Mouse (Mus musculus) liver, adult 2 months (tissue): ENCODE measurements around the gene Mtcl1. TPM values are rescaled to one million over a fixed set of nuclear protein-coding genes. Genes with fewer than 3 reads are reported as not detected.

Source experiments
- DNase-seq: peaks from one replicate; pipeline ENCODE4 v3.0.0-alpha.2; 2011; ENCODE audit warnings: low read depth, low spot score; ENCODE audit errors: extremely low read depth
- H3K27ac ChIP-seq: fragments of 200-500 bp; replicated peaks from 2 replicates; pipeline ENCODE4 v1.5.1; 2012; ENCODE audit warnings: low read depth, mild to moderate bottlenecking, control low read depth, inconsistent platforms, low read length; ENCODE audit not compliant: insufficient read depth
- H3K27me3 ChIP-seq: fragments of 200-500 bp; 2 replicates; pipeline ENCODE4 v1.6.1; 2012; ENCODE audit warnings: mild to moderate bottlenecking, moderate library complexity, low read length, inconsistent platforms; ENCODE audit not compliant: control insufficient read depth, insufficient read depth
- H3K36me3 ChIP-seq: fragments of 200-500 bp; 2 replicates; pipeline ENCODE4 v1.6.1; 2012; ENCODE audit warnings: low read length, inconsistent platforms; ENCODE audit not compliant: control insufficient read depth, insufficient read depth
- H3K4me1 ChIP-seq: fragments of 200-500 bp; 2 replicates; pipeline ENCODE4 v1.6.1; 2011; ENCODE audit warnings: low read length; ENCODE audit not compliant: control insufficient read depth, insufficient read depth
- H3K4me3 ChIP-seq: fragments of 200-500 bp; 2 replicates; pipeline ENCODE4 v1.5.1; 2011; ENCODE audit warnings: low read depth, mild to moderate bottlenecking, control low read depth, low read length, moderate library complexity; ENCODE audit not compliant: insufficient read depth
- H3K79me2 ChIP-seq: fragments of 200-500 bp; 2 replicates; pipeline ENCODE4 v1.6.1; 2012; ENCODE audit warnings: inconsistent platforms, mild to moderate bottlenecking, low read length, moderate library complexity; ENCODE audit not compliant: control insufficient read depth, insufficient read depth
- H3K9ac ChIP-seq: fragments of 200-500 bp; 2 replicates; pipeline ENCODE4 v1.6.1; 2012; ENCODE audit warnings: low read depth, mild to moderate bottlenecking, control low read depth, inconsistent platforms, low read length
- CTCF ChIP-seq: fragments of 200-500 bp; IDR thresholded peaks from 2 replicates; pipeline ENCODE4 v1.5.1; 2011; ENCODE audit warnings: low read depth, low read length, control low read depth
- POLR2A ChIP-seq: fragments of 200-500 bp; IDR thresholded peaks from 2 replicates; pipeline ENCODE4 v1.6.1; 2011; ENCODE audit warnings: low read length, control low read depth; ENCODE audit not compliant: insufficient read depth; ENCODE audit errors: extremely low read depth
- WGBS: fragments of 180-500 bp; shearing (Covaris S2); methylation state at CpG from one replicate; pipeline ENCODE4 v1.1.7; 2018; 5-methylcytosine and 5-hydroxymethylcytosine counted together
- polyA plus RNA-seq: library from polyadenylated mRNA; depleted of rRNA; stranded (reverse); fragments of >200 nt; gene quantifications from 2 replicates; pipeline ENCODE4 v1.2.3, GENCODE M21; 2012
- total RNA-seq: library from RNA; depleted of rRNA; stranded (reverse); fragments of >200 nt; gene quantifications from 2 replicates; pipeline ENCODE4 v1.2.3, GENCODE M21; 2014

The Mtcl1 gene
- total and polyA plus RNA-seq, 2 experiments = 0.05 to 0.28 TPM

GRCm38 (mm10) chr17:66485742-66486141 lies 36.2 kb upstream of the Mtcl1 start:
- no peaks in the 10 kb centered on the region; the same call in 1 of the 2 replicates for H3K27me3 ChIP-seq
- H3K9ac ChIP-seq = no peak overlapping the region
- no peak overlapping the region for H3K4me3 ChIP-seq
- DNase-seq = peak; percentile 26
- no peak overlapping the region for H3K27ac ChIP-seq
- H3K4me1 ChIP-seq = no peaks in the 10 kb centered on the region
- no peaks in the 10 kb centered on the region for H3K79me2 ChIP-seq
- WGBS = 6% methylated on average over 11 of the region's 11 CpGs
- H3K36me3 ChIP-seq = no peaks in the 10 kb centered on the region
- TF ChIP-seq POLR2A (no peak), CTCF (peak; percentile 90)

- Histone ChIP-seq H3K27ac (no peak overlapping the region), H3K79me2 (no peaks in the 10 kb centered on the region), H3K36me3 (no peaks in the 10 kb centered on the region), H3K4me3 (no peak overlapping the region), H3K9ac (no peak overlapping the region), H3K27me3 (no peaks in the 10 kb centered on the region; the same call in 1 of the 2 replicates), H3K4me1 (no peaks in the 10 kb centered on the region)
- 44% methylated on average over 2 of the region's 2 CpGs for WGBS
- DNase-seq = no peak
- TF ChIP-seq CTCF = no peak
- TF ChIP-seq POLR2A = no peak
Measured at GRCm38 (mm10) chr17:66484965-66485364, 35.4 kb upstream of the Mtcl1 start.

- WGBS = 83% methylated on average over 9 of the region's 9 CpGs
- H3K4me1 ChIP-seq = no peaks in the 10 kb centered on the region
- no peak for DNase-seq
Measured at GRCm38 (mm10) chr17:66483651-66484454, 34.3 kb upstream of the Mtcl1 start.

GRCm38 (mm10) chr17:66481295-66481694 lies 31.7 kb upstream of the Mtcl1 start:
- Histone ChIP-seq H3K4me1 (no peaks in the 10 kb centered on the region), H3K27ac (no peak overlapping the region), H3K27me3 (peaks cover 5% of the 10 kb centered on the region; the same call in 1 of the 2 replicates), H3K4me3 (no peak overlapping the region), H3K36me3 (no peaks in the 10 kb centered on the region), H3K79me2 (no peaks in the 10 kb centered on the region), H3K9ac (no peak overlapping the region)
- no peak for DNase-seq
- 72% methylated on average over 5 of the region's 5 CpGs for WGBS
- TF ChIP-seq CTCF (no peak), POLR2A (no peak)

More at GRCm38 (mm10) chr17:66483651-66484454, 34.3 kb upstream of the Mtcl1 start:
- H3K9ac ChIP-seq = no peak overlapping the region
- no peak overlapping the region for H3K27ac ChIP-seq
- peaks cover 5% of the 10 kb centered on the region; the same call in 1 of the 2 replicates for H3K27me3 ChIP-seq
- H3K4me3 ChIP-seq = no peak overlapping the region
- no peak for TF ChIP-seq POLR2A
- TF ChIP-seq CTCF = no peak
- H3K79me2 ChIP-seq = no peaks in the 10 kb centered on the region
- H3K36me3 ChIP-seq = no peaks in the 10 kb centered on the region

GRCm38 (mm10) chr17:66480491-66481278 lies 31.1 kb upstream of the Mtcl1 start:
- DNase-seq = no peak
- H3K4me3 ChIP-seq = no peak overlapping the region
- no peaks in the 10 kb centered on the region for H3K4me1 ChIP-seq
- H3K9ac ChIP-seq = no peak overlapping the region
- H3K27me3 ChIP-seq = peaks cover 5% of the 10 kb centered on the region; the same call in 1 of the 2 replicates
- H3K27ac ChIP-seq = no peak overlapping the region
- H3K79me2 ChIP-seq = no peaks in the 10 kb centered on the region
- 36% methylated on average over 17 of the region's 17 CpGs for WGBS
- no peak for TF ChIP-seq POLR2A
- no peaks in the 10 kb centered on the region for H3K36me3 ChIP-seq
